Mouse (Mus musculus): ENCODE data around the gene BC048671. TPM values are rescaled to one million over a fixed set of nuclear protein-coding genes. Genes with fewer than 3 reads are reported as not detected.

BC048671 gene
- 4.4 TPM for polyA plus RNA-seq (2014; fragmentation: Illumina TruSeq; extraction: RNeasy Lipid Tissue Mini Kit (QIAGEN cat#74804); ENCODE audit: low read depth, low replicate concordance)

DNA sequence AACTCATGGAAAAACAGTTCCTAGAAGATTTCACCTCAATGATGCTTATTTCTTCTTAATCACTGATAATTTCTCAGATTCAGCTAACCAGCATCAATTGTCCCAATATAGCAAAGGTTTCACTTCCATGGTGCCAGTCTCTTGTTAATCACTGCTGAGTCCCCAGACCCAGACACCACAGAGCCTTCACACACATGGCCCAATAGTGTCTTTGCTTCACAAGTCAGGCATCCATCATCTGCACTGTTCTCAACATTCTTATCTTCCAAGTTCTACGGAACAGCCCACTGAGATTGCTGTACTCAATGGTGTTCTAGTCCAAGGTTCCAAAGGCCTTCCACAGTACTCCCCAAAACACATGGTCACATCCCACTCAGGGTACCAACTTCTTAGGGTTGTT, at the start of gene BC048671:
Gene BC048671 (plus strand): TSS at position 301 of the 400 bp plus-strand sequence.

GRCm38 (mm10) chr6:90324991-90325390, 24.0 kb downstream of the BC048671 start, which contains the start of gene Chst13:
Gene Chst13 (minus strand): TSS chr6:90325185.

GRCm38 (mm10) chr6:90332561-90333425, 31.8 kb downstream of the BC048671 start, which contains the start of gene Uroc1:
Gene Uroc1 (plus strand): TSS chr6:90333284.

Other genes starting within 250 kb of the BC048671 start
- not detected for gene Vmn1r49, start 222.7 kb upstream of the BC048671 start, polyA plus RNA-seq (2014; fragmentation: Illumina TruSeq; extraction: RNeasy Lipid Tissue Mini Kit (QIAGEN cat#74804); ENCODE audit: low read depth, low replicate concordance)
- not detected for gene Vmn1r50, start 199.8 kb upstream of the BC048671 start, polyA plus RNA-seq (2014; fragmentation: Illumina TruSeq; extraction: RNeasy Lipid Tissue Mini Kit (QIAGEN cat#74804); ENCODE audit: low read depth, low replicate concordance)
- not detected for gene Vmn1r51, start 178.6 kb upstream of the BC048671 start, polyA plus RNA-seq (2014; fragmentation: Illumina TruSeq; extraction: RNeasy Lipid Tissue Mini Kit (QIAGEN cat#74804); ENCODE audit: low read depth, low replicate concordance)
- gene Vmn1r52, start 126.4 kb upstream of the BC048671 start, polyA plus RNA-seq (2014; fragmentation: Illumina TruSeq; extraction: RNeasy Lipid Tissue Mini Kit (QIAGEN cat#74804); ENCODE audit: low read depth, low replicate concordance) = not detected
- gene V1ra8, start 98.4 kb upstream of the BC048671 start, polyA plus RNA-seq (2014; fragmentation: Illumina TruSeq; extraction: RNeasy Lipid Tissue Mini Kit (QIAGEN cat#74804); ENCODE audit: low read depth, low replicate concordance) = not detected
- not detected for gene Vmn1r53, start 76.8 kb upstream of the BC048671 start, polyA plus RNA-seq (2014; fragmentation: Illumina TruSeq; extraction: RNeasy Lipid Tissue Mini Kit (QIAGEN cat#74804); ENCODE audit: low read depth, low replicate concordance)
- not detected for gene Vmn1r54, start 54.9 kb upstream of the BC048671 start, polyA plus RNA-seq (2014; fragmentation: Illumina TruSeq; extraction: RNeasy Lipid Tissue Mini Kit (QIAGEN cat#74804); ENCODE audit: low read depth, low replicate concordance)
- gene Chst13, start 24.0 kb downstream of the BC048671 start, polyA plus RNA-seq (2014; fragmentation: Illumina TruSeq; extraction: RNeasy Lipid Tissue Mini Kit (QIAGEN cat#74804); ENCODE audit: low read depth, low replicate concordance) = not detected
- 0.56 TPM for gene Uroc1, start 32.1 kb downstream of the BC048671 start, polyA plus RNA-seq (2014; fragmentation: Illumina TruSeq; extraction: RNeasy Lipid Tissue Mini Kit (QIAGEN cat#74804); ENCODE audit: low read depth, low replicate concordance)
- gene Zxdc, start 68.3 kb downstream of the BC048671 start, polyA plus RNA-seq (2014; fragmentation: Illumina TruSeq; extraction: RNeasy Lipid Tissue Mini Kit (QIAGEN cat#74804); ENCODE audit: low read depth, low replicate concordance) = 12.2 TPM
- 3.5 TPM for gene Cfap100, start 127.6 kb downstream of the BC048671 start, polyA plus RNA-seq (2014; fragmentation: Illumina TruSeq; extraction: RNeasy Lipid Tissue Mini Kit (QIAGEN cat#74804); ENCODE audit: low read depth, low replicate concordance)
- 31.9 TPM for gene Klf15, start 161.4 kb downstream of the BC048671 start, polyA plus RNA-seq (2014; fragmentation: Illumina TruSeq; extraction: RNeasy Lipid Tissue Mini Kit (QIAGEN cat#74804); ENCODE audit: low read depth, low replicate concordance)
- gene Aldh1l1, start 185.2 kb downstream of the BC048671 start, polyA plus RNA-seq (2014; fragmentation: Illumina TruSeq; extraction: RNeasy Lipid Tissue Mini Kit (QIAGEN cat#74804); ENCODE audit: low read depth, low replicate concordance) = 54.0 TPM

Measured in adipose tissue, adult 10 weeks (tissue).